Mouse (Mus musculus): Measurements from ENCODE around the gene Plxnc1. TPM values are rescaled to one million over a fixed set of nuclear protein-coding genes. Genes with fewer than 3 reads are reported as not detected.
A peak's percentile ranks its signal among the peaks of the same experiment; 100 is the strongest.

Plxnc1 gene
- total RNA-seq (2022) = 1 to 10 TPM; 1.9 to 2.8 (median 2.3) TPM

- DNase-seq (ENCODE audit: low spot score) = peak; percentile 26
Observed at GRCm38 (mm10) chr10:94944691-94945205, at the start of gene Plxnc1. Plxnc1 (minus strand) TSS chr10:94944835.

DNA sequence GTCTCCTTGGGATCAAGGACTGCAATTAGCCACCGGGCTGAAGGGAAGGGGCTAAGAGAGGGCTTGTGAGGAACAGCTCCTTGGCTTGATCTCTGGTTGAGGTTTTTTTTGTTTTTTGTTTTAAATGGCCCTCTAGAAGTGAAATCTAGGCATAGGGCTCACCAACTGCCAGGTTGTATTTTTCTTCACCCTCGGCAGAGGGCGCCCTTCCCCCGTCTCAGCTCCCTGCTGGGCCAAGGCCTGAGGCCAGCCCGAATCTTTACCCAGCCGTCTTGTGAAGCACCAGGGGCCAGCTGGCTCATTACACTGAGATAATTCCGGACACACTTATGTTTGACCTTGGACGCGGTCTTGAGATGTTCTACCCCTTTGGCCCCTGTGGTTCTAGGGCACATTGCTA, 47.5 kb upstream of the Plxnc1 start:
- DNase-seq (ENCODE audit: low spot score) = peak; percentile 84

DNA sequence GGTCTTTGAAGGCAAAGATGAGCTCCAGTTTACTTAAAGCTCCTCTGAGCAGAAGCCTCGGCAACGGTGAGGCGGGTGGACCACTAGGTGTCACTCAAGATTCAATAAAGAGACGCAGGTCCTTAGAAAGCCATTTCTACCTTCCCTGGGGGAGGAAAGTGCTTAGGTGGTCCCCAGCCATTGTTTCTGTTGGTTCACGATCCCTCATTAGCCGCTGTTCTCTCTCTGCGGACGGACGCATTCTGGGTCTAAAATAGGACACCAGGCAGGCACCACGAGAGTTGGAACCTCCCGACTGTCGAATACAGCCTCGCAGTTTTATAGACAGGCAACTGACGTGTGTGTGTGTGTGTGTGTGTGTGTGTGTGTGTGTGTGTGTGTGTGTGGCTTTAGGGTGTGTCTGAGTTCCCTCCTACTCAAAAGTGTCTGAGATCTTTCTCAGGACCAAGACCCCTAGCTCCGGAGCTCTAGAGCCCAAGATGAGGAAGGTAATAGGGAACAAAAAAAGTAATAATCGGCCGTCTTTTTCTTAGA, 47.0 kb upstream of the Plxnc1 start:
- peak; percentile 76 for DNase-seq (ENCODE audit: low spot score)

- DNase-seq (ENCODE audit: low spot score) = peak; percentile 94
Observed at GRCm38 (mm10) chr10:94990768-94991563, 46.3 kb upstream of the Plxnc1 start.

- DNase-seq (ENCODE audit: low spot score) = no peak
Observed at GRCm38 (mm10) chr10:94989321-94989720, 44.7 kb upstream of the Plxnc1 start.

GRCm38 (mm10) chr10:94985103-94985502, 40.5 kb upstream of the Plxnc1 start:
- no peak for DNase-seq (ENCODE audit: low spot score)

GRCm38 (mm10) chr10:94982528-94982927, 37.9 kb upstream of the Plxnc1 start:
- no peak for DNase-seq (ENCODE audit: low spot score)

- DNase-seq (ENCODE audit: low spot score) = no peak
Observed at GRCm38 (mm10) chr10:94981466-94982138, 37.0 kb upstream of the Plxnc1 start.

DNA sequence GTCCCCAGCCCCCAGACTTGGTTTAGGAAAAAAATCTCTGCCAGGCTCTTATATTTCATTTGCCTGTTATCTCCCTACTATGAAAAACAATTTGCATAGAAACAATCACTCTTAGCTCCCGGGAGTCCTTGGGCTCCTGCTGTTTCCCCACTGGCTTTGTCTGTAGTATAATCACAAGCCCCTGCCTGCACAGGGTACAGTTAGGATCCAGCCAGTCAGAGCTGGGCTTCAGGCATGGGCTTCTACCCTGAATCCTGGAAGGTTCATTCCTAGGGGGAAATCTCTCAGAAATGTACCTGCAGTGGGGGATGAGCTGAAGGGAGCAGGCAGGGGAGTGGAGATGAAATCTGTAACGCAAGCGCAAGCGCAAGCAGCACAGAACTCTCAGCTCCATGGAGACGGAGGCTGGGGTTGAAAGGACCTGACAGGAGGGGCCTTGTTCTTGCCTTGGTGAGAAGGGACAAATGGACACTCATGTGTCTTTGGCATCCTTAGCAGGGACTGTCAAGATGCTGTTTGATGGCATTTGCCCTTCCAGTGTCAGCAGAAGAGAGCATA, 33.7 kb upstream of the Plxnc1 start:
- DNase-seq (ENCODE audit: low spot score) = no peak

DNA sequence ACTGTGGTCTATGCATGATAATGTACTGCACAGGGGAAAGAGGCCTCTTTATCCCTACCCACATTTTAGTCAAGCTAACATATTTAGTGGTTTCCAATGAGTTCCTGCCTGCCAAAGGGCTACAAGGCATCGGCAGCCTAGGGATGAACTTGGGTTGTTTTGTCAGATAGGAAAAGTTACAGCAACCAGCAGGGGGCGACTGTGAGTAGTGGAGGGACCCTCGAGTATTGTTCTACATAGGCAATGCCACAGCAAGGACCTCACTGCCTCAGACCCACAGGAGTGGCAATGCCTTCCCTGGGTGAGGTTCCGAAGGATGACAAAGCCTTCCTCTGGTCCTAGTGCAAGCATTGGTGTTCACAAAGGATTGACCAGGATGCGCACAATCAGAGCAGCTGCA, 31.7 kb upstream of the Plxnc1 start:
- DNase-seq (ENCODE audit: low spot score) = no peak

GRCm38 (mm10) chr10:94975099-94975496, 30.5 kb upstream of the Plxnc1 start:
- no peak for DNase-seq (ENCODE audit: low spot score)

DNA sequence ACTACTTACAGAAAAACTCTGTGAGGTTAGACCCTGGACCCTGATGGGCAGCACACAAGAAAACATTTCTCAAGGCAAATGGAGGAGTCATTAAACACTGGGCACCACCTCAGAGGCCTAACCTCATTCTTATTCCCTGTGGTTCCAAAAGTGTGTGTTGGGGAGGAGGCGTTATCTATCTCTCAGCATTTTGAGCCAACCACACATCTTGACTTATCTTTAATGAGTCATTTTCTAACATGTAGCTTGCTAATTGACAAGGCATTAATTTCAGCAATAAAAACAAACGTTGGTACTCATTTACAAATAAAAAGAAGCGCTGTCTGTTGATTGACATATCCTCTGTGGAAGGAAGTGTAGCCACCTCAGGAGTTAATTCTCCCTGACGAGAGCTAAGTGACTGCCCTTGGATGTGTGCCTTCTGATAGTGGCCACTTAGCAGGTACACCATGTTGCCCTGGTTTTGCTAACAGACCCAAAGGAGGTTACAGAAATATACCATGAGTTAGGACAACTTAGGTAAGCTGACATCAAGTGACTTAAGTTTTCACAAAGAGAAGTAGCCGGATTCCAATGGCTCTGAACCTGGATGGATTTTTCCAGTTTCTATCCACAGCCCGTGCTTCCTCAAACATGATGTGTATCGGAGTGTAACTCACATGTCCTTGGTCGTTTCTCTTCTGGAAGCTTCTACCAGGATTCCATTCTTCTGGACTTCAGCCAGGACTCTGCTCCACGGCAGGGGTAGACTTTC, 29.9 kb upstream of the Plxnc1 start:
- no peak for DNase-seq (ENCODE audit: low spot score)

DNA sequence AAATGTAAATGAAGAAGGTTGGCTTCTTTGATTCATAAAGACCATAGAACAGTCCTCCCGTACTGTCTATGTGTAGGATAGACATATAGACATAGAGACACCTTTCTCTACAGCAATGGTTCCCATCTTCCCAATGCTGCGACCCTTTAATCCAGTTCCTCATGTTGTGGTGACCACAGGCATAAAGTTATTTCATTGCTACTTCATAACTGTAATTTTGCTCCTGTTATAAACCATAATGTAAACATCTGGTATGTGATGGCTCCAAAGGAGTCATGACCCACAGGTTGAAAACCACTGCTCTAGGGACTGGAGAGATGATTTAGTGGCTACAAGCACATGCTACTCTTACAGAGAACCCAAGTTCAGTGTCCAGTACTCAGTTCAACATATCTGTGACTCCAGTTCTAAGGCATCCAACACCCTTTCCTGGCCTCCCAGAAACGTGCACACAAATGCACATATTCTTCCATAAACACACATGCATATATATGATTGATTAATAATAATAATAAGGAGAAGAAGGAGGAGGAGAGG, 27.1 kb upstream of the Plxnc1 start:
- no peak for DNase-seq (ENCODE audit: low spot score)

GRCm38 (mm10) chr10:94970221-94970620, 25.6 kb upstream of the Plxnc1 start:
- no peak for DNase-seq (ENCODE audit: low spot score)

DNA sequence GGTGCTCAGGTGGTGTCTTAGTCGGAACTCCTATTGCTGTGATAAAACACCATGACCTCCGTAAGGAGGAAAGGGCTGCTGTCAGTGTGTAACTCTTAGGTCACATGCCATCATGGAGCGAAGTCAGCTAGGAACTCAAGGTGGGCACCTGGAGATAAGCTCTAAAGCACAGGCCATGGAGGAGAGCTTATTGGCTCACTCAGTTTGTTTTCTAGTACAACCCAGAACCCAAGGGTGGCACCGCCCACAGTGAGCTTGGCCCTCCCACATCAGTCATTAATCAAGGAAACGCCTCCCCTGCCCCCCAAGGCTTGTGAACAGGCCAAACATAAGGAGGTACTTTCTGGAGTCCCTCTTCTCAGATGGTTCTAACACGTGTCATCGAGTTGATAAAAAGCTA, 22.8 kb upstream of the Plxnc1 start:
- DNase-seq (ENCODE audit: low spot score) = no peak

GRCm38 (mm10) chr10:94966789-94967188, 22.2 kb upstream of the Plxnc1 start:
- no peak for DNase-seq (ENCODE audit: low spot score)

GRCm38 (mm10) chr10:94965093-94965492, 20.5 kb upstream of the Plxnc1 start:
- no peak for DNase-seq (ENCODE audit: low spot score)

- no peak for DNase-seq (ENCODE audit: low spot score)
Observed at GRCm38 (mm10) chr10:94962005-94962404, 17.4 kb upstream of the Plxnc1 start.

GRCm38 (mm10) chr10:94961283-94961682, 16.6 kb upstream of the Plxnc1 start:
- no peak for DNase-seq (ENCODE audit: low spot score)

DNA sequence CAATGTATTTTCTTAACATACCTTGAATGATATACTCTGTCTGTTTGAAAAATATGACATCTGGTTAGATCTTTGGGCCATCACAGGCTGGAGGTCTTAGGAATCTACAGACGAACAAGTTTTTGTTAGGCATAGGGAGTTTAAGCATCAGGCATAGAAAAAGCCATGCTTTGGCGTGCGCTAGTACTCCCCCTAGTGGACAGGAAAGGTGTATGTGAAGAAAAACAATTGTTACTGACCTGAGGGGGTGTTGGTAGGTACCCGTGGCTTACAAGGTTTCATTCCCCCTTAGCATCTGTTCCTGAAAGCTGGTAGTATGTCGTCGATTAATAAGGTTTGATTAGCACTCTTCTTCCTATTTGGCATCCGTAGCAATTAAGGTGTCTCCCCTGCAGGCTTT, 13.7 kb upstream of the Plxnc1 start:
- DNase-seq (ENCODE audit: low spot score) = peak; percentile 55

DNA sequence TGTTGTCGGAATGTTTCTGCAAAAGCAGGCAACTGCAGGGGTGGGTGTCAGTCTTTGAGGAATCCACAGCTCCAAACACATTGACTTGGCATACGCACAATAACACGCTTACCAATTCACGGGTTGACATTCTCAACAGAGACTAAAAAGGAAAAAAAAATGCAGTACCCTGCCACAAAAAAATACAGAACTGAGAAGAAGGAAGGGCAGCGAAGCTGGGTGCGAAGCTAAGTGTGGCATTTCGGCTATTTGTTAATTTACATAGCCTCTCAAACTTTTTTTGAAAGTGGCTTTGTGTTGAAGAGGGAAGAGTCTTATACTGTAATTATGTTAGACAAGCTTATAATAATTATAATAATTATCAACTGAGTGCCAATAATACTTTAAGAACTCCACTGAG, 13.1 kb upstream of the Plxnc1 start:
- DNase-seq (ENCODE audit: low spot score) = no peak

Data from heart, adult 8-10 months (tissue).